Mouse (Mus musculus) layer of hippocampus, adult 18-20 months (tissue): Measurements from ENCODE around the gene Itpr1. TPM values are rescaled to one million over a fixed set of nuclear protein-coding genes. Genes with fewer than 3 reads are reported as not detected.

Experiments used
- DNase-seq, 2 experiments: peaks; one replicate each; pipeline ENCODE4 v3.0.0; 2022; ENCODE audit warnings: low spot score in 2 of 2
- total RNA-seq, 2 experiments: library from RNA; stranded (reverse); gene quantifications; 2 replicates each; pipeline ENCODE4 v1.2.3; 2021

Gene Itpr1
- total RNA-seq, 2 experiments from 2014 or later = 338 to 347 TPM

- no peak for DNase-seq
Measured at GRCm38 (mm10) chr6:108239056-108239455, 26.2 kb downstream of the Itpr1 start.

GRCm38 (mm10) chr6:108240004-108240403, 27.1 kb downstream of the Itpr1 start:
- no peak for DNase-seq

GRCm38 (mm10) chr6:108240754-108241153, 27.9 kb downstream of the Itpr1 start:
- no peak for DNase-seq

- no peak for DNase-seq
Measured at GRCm38 (mm10) chr6:108244571-108244970, 31.7 kb downstream of the Itpr1 start.

GRCm38 (mm10) chr6:108246369-108247085, 33.6 kb downstream of the Itpr1 start:
- DNase-seq = no peak

GRCm38 (mm10) chr6:108247211-108247610, 34.3 kb downstream of the Itpr1 start:
- no peak for DNase-seq

- no peak for DNase-seq
Measured at GRCm38 (mm10) chr6:108248519-108248918, 35.6 kb downstream of the Itpr1 start.

GRCm38 (mm10) chr6:108249031-108249917, 36.4 kb downstream of the Itpr1 start:
- DNase-seq = no peak

GRCm38 (mm10) chr6:108249918-108250225, 37.0 kb downstream of the Itpr1 start:
- DNase-seq = peak in 1 of 2 experiments; percentile 62

GRCm38 (mm10) chr6:108250416-108250815, 37.5 kb downstream of the Itpr1 start:
- no peak for DNase-seq

GRCm38 (mm10) chr6:108252565-108253360, 39.9 kb downstream of the Itpr1 start:
- no peak for DNase-seq

- DNase-seq = no peak
Measured at GRCm38 (mm10) chr6:108254132-108255064, 41.5 kb downstream of the Itpr1 start.

- no peak for DNase-seq
Measured at GRCm38 (mm10) chr6:108255880-108256279, 43.0 kb downstream of the Itpr1 start.

- no peak for DNase-seq
Measured at GRCm38 (mm10) chr6:108257225-108257624, 44.3 kb downstream of the Itpr1 start.

GRCm38 (mm10) chr6:108258631-108259030, 45.7 kb downstream of the Itpr1 start:
- DNase-seq = no peak

GRCm38 (mm10) chr6:108259671-108260070, 46.8 kb downstream of the Itpr1 start:
- DNase-seq = no peak

- no peak for DNase-seq
Measured at GRCm38 (mm10) chr6:108261506-108261905, 48.6 kb downstream of the Itpr1 start.

GRCm38 (mm10) chr6:108264164-108264563, 51.3 kb downstream of the Itpr1 start:
- DNase-seq = no peak

- DNase-seq = no peak
Measured at GRCm38 (mm10) chr6:108273451-108273850, 60.6 kb downstream of the Itpr1 start.

GRCm38 (mm10) chr6:108274364-108275084, 61.6 kb downstream of the Itpr1 start:
- peak; percentile 20 to 62 for DNase-seq
